19 mouse cellular contexts compared by ENCODE assay signal in the genomic region with DNA sequence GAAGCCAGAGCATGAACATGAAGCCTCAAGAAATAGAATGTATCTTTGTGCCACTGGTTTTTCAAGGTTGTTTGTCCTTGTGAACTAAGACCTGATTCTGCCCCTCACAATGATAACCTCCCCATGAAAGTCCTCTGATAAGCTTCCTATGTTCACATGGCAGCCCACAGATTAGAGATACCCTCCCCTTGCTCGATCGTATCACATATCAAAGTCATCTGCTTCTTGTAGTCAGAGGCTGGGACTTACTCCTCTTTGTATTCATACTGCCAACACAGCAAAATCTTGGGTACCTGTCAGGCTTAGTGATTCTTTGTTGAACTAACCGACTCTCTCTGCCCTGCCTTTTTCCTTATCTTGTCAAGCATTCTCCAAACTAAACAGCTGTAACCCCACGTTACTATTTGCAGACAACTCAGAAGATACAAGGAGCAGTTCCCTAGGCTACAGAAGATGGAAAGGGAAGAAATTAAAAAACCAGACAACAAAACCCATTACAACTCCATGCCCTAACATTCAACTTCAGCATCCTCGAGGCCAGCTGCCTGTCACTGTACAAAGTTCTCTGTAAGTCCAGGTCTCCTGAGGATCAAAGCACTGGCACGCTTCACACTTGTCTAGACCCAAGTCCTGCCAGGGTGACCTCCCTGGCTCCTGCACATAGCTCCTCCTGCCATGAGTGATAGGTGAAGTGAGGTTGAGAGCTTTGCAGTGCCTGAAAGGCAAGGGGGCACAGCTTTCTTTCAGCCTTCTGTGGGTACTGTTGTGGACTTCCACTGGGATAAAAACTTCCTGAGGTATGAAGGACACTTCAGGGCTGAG. TPM values are rescaled to one million over a fixed set of nuclear protein-coding genes. Genes with fewer than 3 reads are reported as not detected.
DNase-seq lines count a peak whose midpoint lies in the region; ATAC-seq lines count a peak whose summit lies in the region.
"Had no signal": no experiment of that assay in that cellular context is flagged by ENCODE, and none has a peak within 500 bp of the region (broad histone marks: within the 10 kb centered on the region; RNA-seq: fewer than 3 reads in every experiment).

No protein-coding gene starts in this region.

- H3K4me2 ChIP-seq in heart, embryonic 13.5 days = no peak overlapping the region
- no peak overlapping the region for H3K4me2 ChIP-seq in liver, embryonic 15.5 days
- H3K4me2 ChIP-seq: forebrain, embryonic 13.5 days; hindbrain, embryonic 13.5 days; intestine, embryonic 15.5 days; limb, embryonic 12.5 days; lung, embryonic 14.5 days; midbrain, embryonic 13.5 days; neural tube, embryonic 13.5 days had no signal

- no peak overlapping the region for H3K4me3 ChIP-seq in heart, embryonic 13.5 days
- H3K4me3 ChIP-seq in liver, embryonic 15.5 days (replicated peaks) = no peak overlapping the region
- H3K4me3 ChIP-seq: erythroblast, embryonic 14.5 days; forebrain, embryonic 13.5 days; hindbrain, embryonic 13.5 days; intestine, embryonic 15.5 days; limb, embryonic 12.5 days; midbrain, embryonic 13.5 days; neural tube, embryonic 13.5 days had no signal

- DNase-seq in heart, postnatal 25 days (ENCODE audit: low spot score) = no peak
- DNase-seq in 416B (ENCODE audit: low read depth) = peak; percentile 40
- peak; percentile 46 for DNase-seq in CD4-positive helper T cell, adult 2 months (ENCODE audit: low read depth, low spot score)
- no peak for DNase-seq in left cerebral cortex, postnatal 10 days (ENCODE audit: extremely low spot score in 1 of 2, low spot score in 2 of 2)
- DNase-seq: cerebellum, adult 9-11 months; gastrocnemius, postnatal 36 days; lung, embryonic 14.5 days; lung, postnatal 4 days had no signal

- no peaks in the 10 kb centered on the region for H3K9me3 ChIP-seq in heart, embryonic 13.5 days
- no peaks in the 10 kb centered on the region for H3K9me3 ChIP-seq in liver, embryonic 15.5 days (replicated peaks)
- H3K9me3 ChIP-seq: forebrain, embryonic 13.5 days; hindbrain, embryonic 13.5 days; intestine, embryonic 15.5 days; limb, embryonic 12.5 days; midbrain, embryonic 13.5 days; neural tube, embryonic 13.5 days had no signal

- 14% methylated on average over 6 of the region's 6 CpGs for WGBS in heart, embryonic 13.5 days
- 19% methylated on average over 6 of the region's 6 CpGs for WGBS in liver, embryonic 15.5 days (ENCODE audit: insufficient replicate concordance)

- H3K4me1 ChIP-seq in heart, embryonic 13.5 days = peaks cover 38% of the 10 kb centered on the region
- H3K4me1 ChIP-seq in liver, embryonic 15.5 days (replicated peaks) = peaks cover 50% of the 10 kb centered on the region
- H3K4me1 ChIP-seq: forebrain, embryonic 13.5 days; hindbrain, embryonic 13.5 days; intestine, embryonic 15.5 days; midbrain, embryonic 13.5 days had no signal

- no peak for ATAC-seq in heart, embryonic 13.5 days (ENCODE audit: extremely low read depth, insufficient number of reproducible peaks, low FRiP score, low TSS enrichment)
- peak; percentile 40 for ATAC-seq in liver, embryonic 15.5 days (ENCODE audit: insufficient read depth)
- no peak for ATAC-seq in erythroblast, adult 5-6 weeks (replicated peaks; ENCODE audit: low FRiP score, poor library complexity, severe bottlenecking)
- ATAC-seq: forebrain, embryonic 13.5 days; intestine, embryonic 15.5 days; midbrain, embryonic 13.5 days had no signal

- H3K27me3 ChIP-seq in heart, embryonic 13.5 days (replicated peaks) = no peaks in the 10 kb centered on the region
- H3K27me3 ChIP-seq in liver, embryonic 15.5 days = no peaks in the 10 kb centered on the region
- H3K27me3 ChIP-seq: forebrain, embryonic 13.5 days; hindbrain, embryonic 13.5 days; intestine, embryonic 15.5 days; limb, embryonic 12.5 days; midbrain, embryonic 13.5 days; neural tube, embryonic 13.5 days had no signal

- H3K9ac ChIP-seq in heart, embryonic 13.5 days = no peak overlapping the region; the same call in 1 of the 2 replicates
- no peak overlapping the region for H3K9ac ChIP-seq in liver, embryonic 15.5 days
- H3K9ac ChIP-seq: forebrain, embryonic 13.5 days; hindbrain, embryonic 13.5 days; intestine, embryonic 15.5 days; limb, embryonic 12.5 days; lung, embryonic 14.5 days; midbrain, embryonic 13.5 days; neural tube, embryonic 13.5 days had no signal

- intact Hi-C loops in heart, postnatal 25 days (cut with DNase I) = no loop called here
- intact Hi-C loops in left cerebral cortex, postnatal 10 days (cut with DNase I) = no loop called here

- H3K36me3 ChIP-seq in heart, embryonic 13.5 days = no peaks in the 10 kb centered on the region
- H3K36me3 ChIP-seq in liver, embryonic 15.5 days (replicated peaks) = no peaks in the 10 kb centered on the region
- H3K36me3 ChIP-seq: hindbrain, embryonic 13.5 days; intestine, embryonic 15.5 days; limb, embryonic 12.5 days; midbrain, embryonic 13.5 days; neural tube, embryonic 13.5 days had no signal

- 0 out of 2 replicates have a peak overlapping the region, but pooled peaks have one; percentile 2 for H3K27ac ChIP-seq in heart, embryonic 13.5 days (replicated peaks)
- no peak overlapping the region for H3K27ac ChIP-seq in liver, embryonic 15.5 days (replicated peaks)
- H3K27ac ChIP-seq: forebrain, embryonic 13.5 days; hindbrain, embryonic 13.5 days; intestine, embryonic 15.5 days; kidney, postnatal 0 days; limb, embryonic 12.5 days; midbrain, embryonic 13.5 days; neural tube, embryonic 13.5 days had no signal

RNA-seq across cellular contexts. Expression of a gene that starts 22.3 kb away (rescaled TPM):
- polyA plus RNA-seq in heart, embryonic 13.5 days (2015; fragmentation: Nextera tagmentation; extraction: Ambion mirVana) = 8.5 and 9.3 TPM in 2 replicates
- 1 to 10 TPM in 1 of 2 experiments, under 1 TPM in 1; 0.99 to 1.5 TPM for total RNA-seq in heart, postnatal 25 days (2021)
- polyA plus RNA-seq in liver, embryonic 15.5 days (2015; fragmentation: Nextera tagmentation; extraction: Ambion mirVana) = 5.2 and 5.7 TPM in 2 replicates
- 10 to 100 TPM; 30.4 to 31.7 TPM for total RNA-seq in left cerebral cortex, postnatal 10 days (2021)
- 1.9 and 3.1 TPM in 2 replicates for total RNA-seq in erythroblast, adult 5-6 weeks (2015; ENCODE audit: low replicate concordance)
- 2.9 and 9.2 TPM in 2 replicates for total RNA-seq in erythroblast, adult 5-6 weeks (2017; ENCODE audit: low replicate concordance)

Comparison
In these comparisons a context has a peak if more than half of its experiments do, and no peak if none do; other contexts are left out.
1. DNase-seq: peak in 416B (single experiment) and CD4-positive helper T cell, adult 2 months (single experiment); none in heart, postnatal 25 days (single experiment) and left cerebral cortex, postnatal 10 days (0 of 2).